Mouse (Mus musculus) hindbrain, embryonic 16.5 days (tissue): ENCODE results near the gene Lpcat1. TPM values are rescaled to one million over a fixed set of nuclear protein-coding genes. Genes with fewer than 3 reads are reported as not detected.

Source experiments
- ATAC-seq: fragments of 200-750 bp; cut with Nextera tagmentation; 2 replicates; pipeline ENCODE4 v1.8.0; 2017; ENCODE audit warnings: moderate TSS enrichment, moderate library complexity
- H3K27ac ChIP-seq: fragments of 300-500 bp; sonication (generic); 2 replicates; pipeline ENCODE4 v1.5.1; 2014; ENCODE audit warnings: low read depth, mild to moderate bottlenecking, control low read depth, low read length, moderate library complexity
- H3K27me3 ChIP-seq: fragments of 300-500 bp; sonication (generic); replicated peaks from 2 replicates; pipeline ENCODE4 v1.6.1; 2014; ENCODE audit warnings: low read length; ENCODE audit not compliant: control insufficient read depth, insufficient read depth
- H3K36me3 ChIP-seq: fragments of 300-500 bp; sonication (generic); 2 replicates; pipeline ENCODE4 v1.6.1; 2014; ENCODE audit warnings: mild to moderate bottlenecking, low read length, moderate library complexity, mixed read lengths; ENCODE audit not compliant: control insufficient read depth, insufficient read depth
- H3K4me1 ChIP-seq: fragments of 300-500 bp; sonication (generic); 2 replicates; pipeline ENCODE4 v1.6.1; 2014; ENCODE audit warnings: low read depth, low read length; ENCODE audit not compliant: control insufficient read depth, insufficient read depth
- H3K4me2 ChIP-seq: fragments of 300-500 bp; sonication (generic); 2 replicates; pipeline ENCODE4 v1.6.1; 2014; ENCODE audit warnings: mild to moderate bottlenecking, low read length, control low read depth, moderate library complexity
- H3K4me3 ChIP-seq: fragments of 300-500 bp; sonication (generic); 2 replicates; pipeline ENCODE4 v1.5.1; 2014; ENCODE audit warnings: mild to moderate bottlenecking, low read length, control low read depth, moderate library complexity
- H3K9ac ChIP-seq: fragments of 300-500 bp; sonication (generic); 2 replicates; pipeline ENCODE4 v1.6.1; 2014; ENCODE audit warnings: low read depth, mild to moderate bottlenecking, control low read depth, low read length, moderate library complexity
- H3K9me3 ChIP-seq: fragments of 300-500 bp; sonication (generic); 2 replicates; pipeline ENCODE4 v1.6.1; 2014; ENCODE audit warnings: mild to moderate bottlenecking, low read length, moderate library complexity; ENCODE audit not compliant: control insufficient read depth
- WGBS: fragments of 180-500 bp; shearing (Covaris S2); extraction: QIAGEN DNeasy Blood & Tissue Kit; methylation state at CpG from one replicate; pipeline ENCODE4 v1.1.7; 2014; 5-methylcytosine and 5-hydroxymethylcytosine counted together
- polyA plus RNA-seq: library from polyadenylated mRNA; unstranded; fragments of >200 nt; fragmentation: Nextera tagmentation; extraction: Ambion mirVana; gene quantifications from 2 replicates; pipeline ENCODE4 v1.2.1, GENCODE M21; 2015

The Lpcat1 gene
- polyA plus RNA-seq, 1 experiment from 2014 or later = 71.6 TPM

- Histone ChIP-seq H3K9ac (no peak overlapping the region), H3K4me1 (no peaks in the 10 kb centered on the region), H3K27me3 (no peaks in the 10 kb centered on the region), H3K4me3 (no peak overlapping the region), H3K9me3 (no peaks in the 10 kb centered on the region), H3K27ac (no peak overlapping the region), H3K36me3 (no peaks in the 10 kb centered on the region), H3K4me2 (no peak overlapping the region)
- ATAC-seq = no peak
- 84% methylated on average over 2 of the region's 2 CpGs for WGBS
These were observed 9.3 kb upstream of the Lpcat1 start for GRCm38 (mm10) chr13:73457741-73458140.

GRCm38 (mm10) chr13:73458719-73459118 is 8.3 kb upstream of the Lpcat1 start:
- Histone ChIP-seq H3K27me3 (no peaks in the 10 kb centered on the region), H3K9me3 (no peaks in the 10 kb centered on the region), H3K4me2 (no peak overlapping the region), H3K9ac (no peak overlapping the region), H3K36me3 (no peaks in the 10 kb centered on the region), H3K4me1 (no peaks in the 10 kb centered on the region), H3K27ac (no peak overlapping the region), H3K4me3 (no peak overlapping the region)
- WGBS = 74% methylated on average over 5 of the region's 5 CpGs
- ATAC-seq = no peak

GRCm38 (mm10) chr13:73459189-73459850 is 7.7 kb upstream of the Lpcat1 start:
- no peak overlapping the region for H3K4me2 ChIP-seq
- H3K27ac ChIP-seq = no peak overlapping the region
- no peaks in the 10 kb centered on the region for H3K9me3 ChIP-seq
- no peaks in the 10 kb centered on the region for H3K4me1 ChIP-seq
- no peaks in the 10 kb centered on the region for H3K36me3 ChIP-seq
- ATAC-seq = no peak
- H3K27me3 ChIP-seq = no peaks in the 10 kb centered on the region
- no peak overlapping the region for H3K9ac ChIP-seq
- 80% methylated on average over 7 of the region's 7 CpGs for whole genome bisulfite sequencing
- H3K4me3 ChIP-seq = no peak overlapping the region

GRCm38 (mm10) chr13:73461551-73461950 is 5.4 kb upstream of the Lpcat1 start:
- H3K4me2 ChIP-seq = no peak overlapping the region
- no peak overlapping the region for H3K4me3 ChIP-seq
- no peaks in the 10 kb centered on the region for H3K4me1 ChIP-seq
- no peak for ATAC-seq
- no peak overlapping the region for H3K9ac ChIP-seq
- H3K36me3 ChIP-seq = no peaks in the 10 kb centered on the region
- no peak overlapping the region for H3K27ac ChIP-seq
- no peaks in the 10 kb centered on the region for H3K9me3 ChIP-seq
- H3K27me3 ChIP-seq = no peaks in the 10 kb centered on the region

- Histone ChIP-seq H3K9ac (no peak overlapping the region), H3K27me3 (no peaks in the 10 kb centered on the region), H3K27ac (no peak overlapping the region), H3K36me3 (no peaks in the 10 kb centered on the region), H3K4me3 (no peak overlapping the region), H3K4me1 (peaks cover 20% of the 10 kb centered on the region), H3K4me2 (no peak overlapping the region), H3K9me3 (no peaks in the 10 kb centered on the region)
- ATAC-seq = no peak
- 50% methylated on average over 2 of the region's 2 CpGs for WGBS
These were observed 1.8 kb upstream of the Lpcat1 start for GRCm38 (mm10) chr13:73465156-73465555.

GRCm38 (mm10) chr13:73466411-73466810 is 586 bp upstream of the Lpcat1 start:
- 91% methylated on average over 3 of the region's 3 CpGs for WGBS

GRCm38 (mm10) chr13:73467421-73468237 is 632 bp downstream of the Lpcat1 start:
- Histone ChIP-seq H3K27me3 (no peaks in the 10 kb centered on the region), H3K9ac (peak overlapping the region; percentile 98), H3K36me3 (no peaks in the 10 kb centered on the region), H3K27ac (peak overlapping the region; percentile 97), H3K4me1 (peaks cover 25% of the 10 kb centered on the region), H3K4me2 (peak overlapping the region; percentile 80), H3K4me3 (peak overlapping the region; percentile 95), H3K9me3 (no peaks in the 10 kb centered on the region)
- WGBS = under 1% methylated on average over 44 of the region's 53 CpGs
- peak; percentile 87 for ATAC-seq

More at GRCm38 (mm10) chr13:73466411-73466810, 586 bp upstream of the Lpcat1 start:
- Histone ChIP-seq H3K27me3 (no peaks in the 10 kb centered on the region), H3K4me2 (no peak overlapping the region; the same call in 1 of the 2 replicates), H3K36me3 (no peaks in the 10 kb centered on the region), H3K4me1 (peaks cover 25% of the 10 kb centered on the region), H3K27ac (peak overlapping the region; percentile 97; the same call in 1 of the 2 replicates), H3K4me3 (no peak overlapping the region; the same call in 1 of the 2 replicates), H3K9ac (no peak overlapping the region; the same call in 1 of the 2 replicates), H3K9me3 (no peaks in the 10 kb centered on the region)
- no peak for ATAC-seq

GRCm38 (mm10) chr13:73468834-73469233 is 1.8 kb downstream of the Lpcat1 start:
- H3K36me3 ChIP-seq = no peaks in the 10 kb centered on the region
- H3K9me3 ChIP-seq = no peaks in the 10 kb centered on the region
- no peaks in the 10 kb centered on the region for H3K27me3 ChIP-seq
- H3K27ac ChIP-seq = no peak overlapping the region
- H3K4me2 ChIP-seq = peak overlapping the region; percentile 80
- peaks cover 26% of the 10 kb centered on the region for H3K4me1 ChIP-seq
- ATAC-seq = no peak
- H3K9ac ChIP-seq = no peak overlapping the region; the same call in 1 of the 2 replicates
- H3K4me3 ChIP-seq = peak overlapping the region; percentile 10; the same call in 1 of the 2 replicates
- 61% methylated on average over 3 of the region's 3 CpGs for WGBS

- WGBS = 71% methylated on average over 9 of the region's 9 CpGs
- Histone ChIP-seq H3K4me3 (peak overlapping the region; percentile 10; the same call in 1 of the 2 replicates), H3K27me3 (no peaks in the 10 kb centered on the region), H3K9ac (peak overlapping the region; percentile 18; the same call in 1 of the 2 replicates), H3K4me1 (peaks cover 31% of the 10 kb centered on the region), H3K9me3 (no peaks in the 10 kb centered on the region), H3K4me2 (peak overlapping the region; percentile 80), H3K27ac (no peak overlapping the region), H3K36me3 (no peaks in the 10 kb centered on the region)
- ATAC-seq = no peak
These were observed 2.4 kb downstream of the Lpcat1 start for GRCm38 (mm10) chr13:73469257-73469967.
